Mouse (Mus musculus) intestine, postnatal 0 days (tissue): Measurements from ENCODE around the gene Cfap54. TPM values are rescaled to one million over a fixed set of nuclear protein-coding genes. Genes with fewer than 3 reads are reported as not detected.

ENCODE experiments used
- ATAC-seq: fragments of 200-750 bp; cut with Nextera tagmentation; 2 replicates; pipeline ENCODE4 v1.8.0; 2017; ENCODE audit warnings: mild to moderate bottlenecking, moderate TSS enrichment, moderate library complexity
- H3K27ac ChIP-seq: fragments of 300-500 bp; sonication (generic); 2 replicates; pipeline ENCODE4 v1.5.1; 2014; ENCODE audit warnings: mild to moderate bottlenecking, low read depth, low read length, moderate library complexity
- H3K27me3 ChIP-seq: fragments of 300-500 bp; sonication (generic); replicated peaks from 2 replicates; pipeline ENCODE4 v1.6.1; 2014; ENCODE audit warnings: low read length, mixed read lengths; ENCODE audit not compliant: control insufficient read depth, insufficient read depth
- H3K36me3 ChIP-seq: fragments of 300-500 bp; sonication (generic); 2 replicates; pipeline ENCODE4 v1.6.1; 2014; ENCODE audit warnings: mild to moderate bottlenecking, moderate library complexity; ENCODE audit not compliant: control insufficient read depth, insufficient read depth
- H3K4me1 ChIP-seq: fragments of 300-500 bp; sonication (generic); replicated peaks from 2 replicates; pipeline ENCODE4 v1.6.1; 2014; ENCODE audit warnings: antibody characterized with exemption, low read length, mixed read lengths; ENCODE audit not compliant: control insufficient read depth, insufficient read depth
- H3K4me2 ChIP-seq: fragments of 300-500 bp; sonication (generic); replicated peaks from 2 replicates; pipeline ENCODE4 v1.6.1; 2014; ENCODE audit warnings: low read depth, mild to moderate bottlenecking, moderate library complexity
- H3K4me3 ChIP-seq: fragments of 300-500 bp; sonication (generic); 2 replicates; pipeline ENCODE4 v1.5.1; 2014; ENCODE audit warnings: low read depth, low read length
- H3K9ac ChIP-seq: fragments of 300-500 bp; sonication (generic); 2 replicates; pipeline ENCODE4 v1.6.1; 2014; ENCODE audit warnings: mild to moderate bottlenecking, low read depth, low read length
- H3K9me3 ChIP-seq: fragments of 300-500 bp; sonication (generic); 2 replicates; pipeline ENCODE4 v1.6.1; 2016; ENCODE audit warnings: mixed run types; ENCODE audit not compliant: control insufficient read depth
- CTCF ChIP-seq: sonication (generic); IDR thresholded peaks from 2 replicates; pipeline ENCODE4 v1.5.1; 2016; ENCODE audit warnings: low read depth, mild to moderate bottlenecking, control low read depth, antibody characterized with exemption, moderate library complexity
- WGBS: fragments of 180-500 bp; shearing (Covaris S2); extraction: QIAGEN DNeasy Blood & Tissue Kit; methylation state at CpG from one replicate; pipeline ENCODE4 v1.1.7; 2014; 5-methylcytosine and 5-hydroxymethylcytosine counted together
- polyA plus RNA-seq: library from polyadenylated mRNA; unstranded; fragments of >200 nt; fragmentation: Nextera tagmentation; extraction: Ambion mirVana; gene quantifications from 2 replicates; pipeline ENCODE4 v1.2.1, GENCODE M21; 2015

Gene Cfap54
- polyA plus RNA-seq, 1 experiment from 2014 or later = not detected

DNA sequence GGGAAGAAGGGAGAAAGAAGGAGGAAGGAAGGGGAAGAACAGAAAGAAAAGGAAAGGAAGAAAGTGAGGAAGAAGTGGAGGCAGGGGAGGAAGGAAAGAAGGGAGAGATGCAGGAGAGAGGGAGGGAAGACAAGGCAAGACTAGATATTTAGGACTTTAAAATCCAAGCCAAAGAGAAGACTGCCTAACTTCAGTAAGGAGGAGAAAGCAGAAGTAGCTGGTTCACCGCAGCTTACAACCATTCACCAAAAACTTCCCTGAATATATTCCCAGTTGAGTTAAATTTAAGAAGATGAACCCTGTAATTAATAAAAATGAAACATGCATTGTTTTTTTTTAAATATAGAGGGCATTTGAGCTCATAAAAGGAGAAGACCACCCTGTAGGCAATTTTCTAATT is 34.3 kb upstream of the Cfap54 start:
- 88% methylated on average over 1 of the region's 1 CpGs for WGBS
- ATAC-seq = no peak
- H3K9me3 ChIP-seq = no peaks in the 10 kb centered on the region
- H3K27ac ChIP-seq = no peak overlapping the region
- no peak overlapping the region for H3K9ac ChIP-seq
- no peaks in the 10 kb centered on the region for H3K36me3 ChIP-seq
- H3K4me1 ChIP-seq = no peaks in the 10 kb centered on the region
- no peaks in the 10 kb centered on the region for H3K27me3 ChIP-seq
- no peak overlapping the region for H3K4me3 ChIP-seq
- no peak for TF ChIP-seq CTCF
- H3K4me2 ChIP-seq = no peak overlapping the region

GRCm38 (mm10) chr10:93114782-93115181 is 33.4 kb upstream of the Cfap54 start:
- H3K27me3 ChIP-seq = no peaks in the 10 kb centered on the region
- no peak overlapping the region for H3K4me2 ChIP-seq
- H3K27ac ChIP-seq = no peak overlapping the region
- no peak for TF ChIP-seq CTCF
- no peak overlapping the region for H3K9ac ChIP-seq
- H3K9me3 ChIP-seq = no peaks in the 10 kb centered on the region
- no peak for ATAC-seq
- H3K4me3 ChIP-seq = no peak overlapping the region
- 71% methylated on average over 1 of the region's 1 CpGs for WGBS
- no peaks in the 10 kb centered on the region for H3K4me1 ChIP-seq
- no peaks in the 10 kb centered on the region for H3K36me3 ChIP-seq

- H3K4me1 ChIP-seq = no peaks in the 10 kb centered on the region
- H3K36me3 ChIP-seq = no peaks in the 10 kb centered on the region
- ATAC-seq = no peak
- H3K9me3 ChIP-seq = no peaks in the 10 kb centered on the region
- no peak overlapping the region for H3K4me3 ChIP-seq
- H3K9ac ChIP-seq = no peak overlapping the region
- no peak for TF ChIP-seq CTCF
- H3K27ac ChIP-seq = no peak overlapping the region
- no peak overlapping the region for H3K4me2 ChIP-seq
- H3K27me3 ChIP-seq = no peaks in the 10 kb centered on the region
- 68% methylated on average over 8 of the region's 8 CpGs for WGBS
These were observed 32.5 kb upstream of the Cfap54 start for GRCm38 (mm10) chr10:93113968-93114367.

DNA sequence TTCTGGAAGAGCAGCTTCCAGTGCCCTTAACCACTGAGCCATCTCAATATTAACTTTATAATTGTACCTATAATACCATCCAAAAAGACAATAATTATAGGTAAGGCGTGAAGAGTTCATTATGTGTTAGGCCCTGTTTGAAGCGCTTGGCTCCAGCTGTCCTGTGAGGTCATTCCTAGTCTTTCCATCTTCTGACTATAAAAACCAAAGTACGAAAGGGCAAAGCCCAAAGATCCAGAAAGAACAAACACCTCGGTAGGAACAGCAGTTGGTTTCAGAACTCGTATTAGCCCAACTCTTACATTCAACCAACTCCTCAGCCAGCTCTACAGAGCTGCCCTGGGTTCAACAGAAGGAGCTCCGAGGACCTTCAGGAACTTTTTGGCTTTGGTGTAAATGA is 30.6 kb upstream of the Cfap54 start:
- no peak for ATAC-seq
- WGBS = 91% methylated on average over 6 of the region's 6 CpGs
- H3K4me1 ChIP-seq = no peaks in the 10 kb centered on the region
- H3K27ac ChIP-seq = no peak overlapping the region
- no peak for TF ChIP-seq CTCF
- H3K27me3 ChIP-seq = no peaks in the 10 kb centered on the region
- H3K9me3 ChIP-seq = no peaks in the 10 kb centered on the region
- H3K36me3 ChIP-seq = no peaks in the 10 kb centered on the region
- H3K9ac ChIP-seq = no peak overlapping the region
- H3K4me3 ChIP-seq = no peak overlapping the region
- H3K4me2 ChIP-seq = no peak overlapping the region

GRCm38 (mm10) chr10:93111412-93111811 is 30.0 kb upstream of the Cfap54 start:
- WGBS = 69% methylated on average over 8 of the region's 8 CpGs
- no peaks in the 10 kb centered on the region for H3K9me3 ChIP-seq

GRCm38 (mm10) chr10:93105358-93105757 is 23.9 kb upstream of the Cfap54 start:
- TF ChIP-seq CTCF = no peak
- Histone ChIP-seq H3K9me3 (no peaks in the 10 kb centered on the region), H3K4me3 (no peak overlapping the region), H3K27me3 (no peaks in the 10 kb centered on the region), H3K27ac (no peak overlapping the region), H3K9ac (no peak overlapping the region), H3K36me3 (no peaks in the 10 kb centered on the region), H3K4me2 (no peak overlapping the region), H3K4me1 (no peaks in the 10 kb centered on the region)
- ATAC-seq = no peak
- WGBS = 90% methylated on average over 7 of the region's 7 CpGs

More at GRCm38 (mm10) chr10:93111412-93111811, 30.0 kb upstream of the Cfap54 start:
- H3K36me3 ChIP-seq = no peaks in the 10 kb centered on the region
- no peak overlapping the region for H3K4me3 ChIP-seq
- H3K27me3 ChIP-seq = no peaks in the 10 kb centered on the region
- H3K9ac ChIP-seq = no peak overlapping the region
- TF ChIP-seq CTCF = no peak
- no peaks in the 10 kb centered on the region for H3K4me1 ChIP-seq
- ATAC-seq = no peak
- no peak overlapping the region for H3K4me2 ChIP-seq
- H3K27ac ChIP-seq = no peak overlapping the region

- no peaks in the 10 kb centered on the region for H3K4me1 ChIP-seq
- ATAC-seq = no peak
- no peak for TF ChIP-seq CTCF
These were observed 22.9 kb upstream of the Cfap54 start for GRCm38 (mm10) chr10:93104357-93104756.

More at GRCm38 (mm10) chr10:93104357-93104756, 22.9 kb upstream of the Cfap54 start:
- Histone ChIP-seq H3K36me3 (no peaks in the 10 kb centered on the region), H3K27ac (no peak overlapping the region), H3K4me3 (no peak overlapping the region), H3K4me2 (no peak overlapping the region), H3K9me3 (no peaks in the 10 kb centered on the region), H3K27me3 (no peaks in the 10 kb centered on the region), H3K9ac (no peak overlapping the region)
- 77% methylated on average over 6 of the region's 6 CpGs for whole genome bisulfite sequencing
